15 mouse cellular contexts compared by ENCODE assay signal in genomic region chr15:50271646-50272045, GRCm38 (mm10).
"Had no signal": no experiment of that assay in that cellular context is flagged by ENCODE, and none has a peak within 500 bp of the region (broad histone marks: within the 10 kb centered on the region; RNA-seq: fewer than 3 reads in every experiment).

No protein-coding gene starts in this region.

- ATAC-seq: liver, embryonic 12.5 days; midbrain, embryonic 16.5 days had no signal

- DNase-seq: kidney, adult 9 months; kidney, postnatal 14 days; kidney, postnatal 4 days; liver; lung, adult 18-20 months; lung, postnatal 10 days; lung, postnatal 36 days; right cerebral cortex, adult 18-20 months; right cerebral cortex, postnatal 14 days; right cerebral cortex, postnatal 4 days; thymus, adult 2 months; thymus, postnatal 14 days; thymus, postnatal 4 days had no signal
